Mouse (Mus musculus) cerebellum, adult 9-10 months (tissue): ENCODE measurements around the gene Efcab9.

Source experiments
- DNase-seq: peaks from one replicate; pipeline ENCODE4 v3.0.0; 2022

The Efcab9 gene

DNA sequence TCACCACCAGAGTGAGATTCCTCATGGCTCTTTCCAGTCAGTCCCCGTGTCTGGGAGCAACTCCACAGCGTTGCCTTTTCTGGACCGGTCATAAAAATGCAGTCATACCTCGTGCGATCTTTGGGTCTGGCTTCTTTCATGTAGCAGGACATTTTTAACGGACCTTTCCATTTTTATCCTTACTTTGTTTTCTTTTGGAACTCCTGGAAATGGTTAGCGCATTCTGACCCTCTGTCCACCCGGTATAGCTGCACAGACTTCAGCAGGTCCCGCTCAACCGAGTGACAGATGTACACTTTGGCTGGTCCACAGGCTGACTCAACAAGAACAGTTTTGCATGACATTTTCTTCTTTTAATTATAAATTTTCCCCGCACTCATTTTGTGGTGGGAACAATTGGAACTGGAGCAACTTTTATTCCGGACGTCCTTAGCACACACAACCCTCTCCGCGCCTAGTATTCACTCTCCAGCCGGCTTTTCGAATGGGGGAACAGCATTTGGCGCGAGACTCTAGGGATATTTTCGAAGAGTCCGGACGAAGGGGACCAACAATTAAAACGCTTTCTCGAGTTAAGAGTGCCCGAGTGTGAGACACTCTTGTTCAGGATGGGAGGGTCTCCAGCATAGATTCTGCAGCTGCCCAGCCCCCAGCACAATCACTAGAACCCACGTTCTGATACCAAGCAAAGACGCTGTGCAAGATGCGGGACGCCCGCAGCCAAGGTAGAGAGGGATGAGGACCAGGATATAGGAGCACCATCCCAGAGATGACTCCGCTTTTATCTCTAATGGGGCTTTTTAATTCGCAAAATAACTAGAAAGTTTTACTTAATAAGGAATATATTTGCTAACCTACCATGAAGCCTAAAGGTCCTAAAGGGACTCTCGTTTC lies at the start of gene Efcab9:
Gene Efcab9, minus strand, starts transcription at position 211 of the 894 bp plus-strand sequence.
- DNase-seq: no peak

DNA sequence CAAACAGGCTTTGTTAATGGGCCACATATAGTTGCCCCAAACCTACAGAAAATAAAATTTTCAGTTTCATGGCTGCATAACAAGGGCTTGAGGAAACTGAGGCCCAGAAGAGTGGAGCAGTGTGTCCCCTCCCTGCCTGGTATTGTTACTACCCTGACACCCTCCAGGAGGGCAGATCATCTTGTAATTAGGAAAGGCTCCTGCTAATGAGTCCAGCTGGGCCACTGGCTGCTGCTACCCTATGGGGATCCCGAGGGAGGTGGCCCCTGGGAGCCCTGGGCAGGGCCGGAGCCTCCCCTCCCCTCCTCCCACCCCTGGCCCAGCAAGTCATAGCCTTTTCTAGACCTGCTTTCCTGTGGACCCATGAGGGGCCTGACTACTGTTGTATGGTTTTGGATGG lies 49.1 kb upstream of the Efcab9 start:
- no peak for DNase-seq

GRCm38 (mm10) chr11:32580305-32580947 lies 48.5 kb upstream of the Efcab9 start:
- DNase-seq: no peak

- no peak for DNase-seq
These were observed 44.8 kb upstream of the Efcab9 start for GRCm38 (mm10) chr11:32576760-32577050.

DNA sequence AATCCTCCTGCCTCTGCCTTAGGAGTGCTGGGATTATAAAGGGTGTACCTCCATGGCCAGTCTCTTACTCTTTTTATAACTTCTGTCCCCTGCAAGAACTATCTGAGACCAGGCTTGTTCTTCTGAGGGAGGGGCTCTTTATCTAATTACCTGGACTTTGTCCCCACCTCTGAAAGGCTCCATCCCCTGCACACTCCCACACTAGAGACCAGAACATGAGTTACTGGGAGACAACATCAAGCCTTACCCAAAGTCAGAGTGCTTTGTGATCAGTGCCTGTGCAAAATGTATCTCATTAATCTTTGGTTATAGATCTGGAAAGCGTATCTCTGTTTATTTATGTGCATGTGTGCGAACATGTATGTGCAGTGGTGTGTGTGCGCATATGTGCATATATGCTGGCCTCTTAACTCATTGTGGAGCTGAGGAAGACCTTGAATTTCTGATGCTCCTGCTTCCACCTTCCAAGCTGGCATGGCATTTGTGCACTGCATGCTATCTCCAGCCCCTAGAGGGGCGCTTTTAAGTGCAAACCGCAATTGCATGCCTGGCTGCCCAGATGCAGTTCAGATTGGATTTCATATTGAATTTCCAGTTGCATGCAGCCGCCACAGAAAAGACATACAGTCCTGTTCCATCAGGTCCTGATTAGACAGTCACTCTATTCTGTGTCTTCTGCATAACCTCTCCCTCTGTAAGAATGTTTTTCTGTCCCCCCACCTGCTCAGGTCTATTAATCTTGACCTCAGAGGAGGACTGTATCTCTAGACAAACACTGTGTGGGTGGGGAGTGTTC lies 44.3 kb upstream of the Efcab9 start:
- no peak for DNase-seq

DNA sequence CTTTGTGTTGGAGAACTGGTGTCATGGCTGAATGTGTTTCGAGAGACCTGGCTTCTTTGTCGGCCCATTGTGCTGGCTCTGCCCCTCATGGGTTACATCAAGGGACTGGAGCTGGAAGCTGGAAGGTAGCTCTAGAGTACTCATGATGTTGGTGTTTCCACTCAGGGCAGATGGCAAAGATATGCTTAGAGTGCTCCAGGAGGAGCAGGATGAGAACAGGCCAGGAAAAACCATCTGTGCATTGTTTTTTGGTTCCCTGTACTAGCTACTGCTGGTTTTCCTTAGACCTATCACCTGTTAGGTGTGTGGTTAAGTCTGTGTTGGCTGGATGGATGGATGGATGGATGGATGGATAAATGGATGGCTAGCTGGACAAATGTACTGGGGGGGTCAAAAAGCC lies 41.8 kb upstream of the Efcab9 start:
- no peak for DNase-seq

DNA sequence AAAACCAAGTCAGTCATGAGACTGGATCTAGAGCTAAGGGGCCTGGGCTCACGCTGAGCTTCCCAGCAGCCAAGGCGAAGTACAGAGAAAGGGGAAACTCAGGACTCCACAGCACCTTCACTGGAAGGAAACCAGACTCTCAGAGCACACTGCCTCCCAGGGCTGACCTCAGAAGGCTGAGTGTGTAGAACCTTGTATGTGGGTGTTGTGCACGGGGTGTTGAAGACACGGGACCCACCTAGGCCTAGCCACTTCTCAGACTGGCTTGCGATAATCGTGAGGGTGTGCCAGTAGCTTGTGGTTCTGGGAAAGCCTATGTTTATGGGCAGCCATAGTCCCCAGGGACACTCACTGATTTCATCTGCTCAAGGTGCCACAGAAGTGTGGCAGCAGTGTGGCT lies 39.2 kb upstream of the Efcab9 start:
- no peak for DNase-seq

DNA sequence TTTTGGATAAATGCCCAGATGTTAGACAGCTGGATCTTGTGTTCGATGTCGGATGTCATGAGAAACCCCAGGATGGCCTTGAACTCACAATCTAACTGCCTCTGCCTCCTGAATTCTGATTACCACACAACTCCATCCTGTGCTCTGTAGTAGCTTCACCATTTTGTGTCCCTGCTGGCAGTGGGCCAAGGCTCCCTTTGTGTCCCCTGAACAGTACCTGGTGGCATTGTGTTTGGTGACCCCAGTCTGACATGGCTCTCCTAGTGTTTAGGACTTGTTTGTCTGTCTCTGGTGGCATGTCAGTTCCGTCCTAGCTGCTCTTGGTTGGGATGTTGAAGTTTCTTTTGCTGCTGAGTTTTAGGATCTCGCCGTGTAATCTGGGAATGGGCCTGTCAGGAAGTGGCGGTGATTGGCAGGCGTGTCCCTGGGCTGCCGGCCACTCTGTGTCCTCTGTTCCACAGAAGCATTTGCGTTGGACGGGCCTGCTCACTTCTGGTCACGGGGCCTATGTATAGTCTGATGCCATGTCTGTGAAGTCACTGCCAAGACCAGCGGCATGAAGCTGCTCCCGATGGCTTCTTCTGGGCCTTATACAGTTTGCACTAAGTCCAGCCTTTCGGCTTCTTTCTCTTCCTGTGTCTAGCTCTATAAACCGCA lies 36.9 kb upstream of the Efcab9 start:
- no peak for DNase-seq

- DNase-seq: no peak
These were observed 36.2 kb upstream of the Efcab9 start for GRCm38 (mm10) chr11:32568060-32568459.

GRCm38 (mm10) chr11:32567000-32567855 lies 35.3 kb upstream of the Efcab9 start:
- no peak for DNase-seq

DNA sequence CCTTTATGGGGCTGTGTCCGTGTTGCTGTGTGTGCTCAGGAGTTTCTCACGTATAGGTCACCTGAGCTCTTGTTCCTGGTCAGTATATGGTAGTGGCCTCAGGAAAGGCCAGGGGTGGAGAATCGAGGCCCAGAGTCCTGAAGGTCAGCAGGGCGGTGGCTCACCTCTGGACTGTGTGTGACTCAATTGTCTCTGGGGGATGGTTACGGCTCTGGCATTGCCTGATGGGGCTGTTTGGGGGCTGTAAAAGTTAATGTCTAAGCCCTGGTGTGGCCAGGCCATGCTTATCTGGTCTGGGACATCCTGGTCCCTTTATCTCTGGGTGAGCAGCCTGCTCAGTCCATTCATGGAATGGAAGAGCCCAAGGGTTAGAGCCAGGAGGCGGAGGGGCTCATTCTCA lies 34.3 kb upstream of the Efcab9 start:
- no peak for DNase-seq

- DNase-seq: no peak
These were observed 33.2 kb upstream of the Efcab9 start for GRCm38 (mm10) chr11:32565088-32565487.

DNA sequence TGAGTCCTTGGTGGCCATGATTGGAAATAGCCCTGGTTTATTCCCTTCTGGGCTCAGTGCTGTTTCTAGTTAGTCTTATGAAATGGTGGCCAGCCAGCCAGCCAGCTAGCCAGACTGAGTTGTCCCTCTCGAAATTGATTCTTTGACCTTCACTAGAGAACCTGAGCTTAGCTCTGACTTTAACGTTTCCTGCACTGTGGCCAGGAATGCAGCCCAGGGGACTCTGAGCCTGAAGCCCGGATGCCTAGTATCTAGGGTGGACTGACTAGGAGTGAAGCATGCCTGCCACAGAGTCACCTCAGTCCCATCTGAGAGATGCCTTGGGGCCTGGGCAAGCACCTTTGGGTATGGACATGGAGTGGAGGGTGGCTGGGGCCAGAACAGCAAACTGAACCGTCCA lies 32.7 kb upstream of the Efcab9 start:
- DNase-seq: no peak

DNA sequence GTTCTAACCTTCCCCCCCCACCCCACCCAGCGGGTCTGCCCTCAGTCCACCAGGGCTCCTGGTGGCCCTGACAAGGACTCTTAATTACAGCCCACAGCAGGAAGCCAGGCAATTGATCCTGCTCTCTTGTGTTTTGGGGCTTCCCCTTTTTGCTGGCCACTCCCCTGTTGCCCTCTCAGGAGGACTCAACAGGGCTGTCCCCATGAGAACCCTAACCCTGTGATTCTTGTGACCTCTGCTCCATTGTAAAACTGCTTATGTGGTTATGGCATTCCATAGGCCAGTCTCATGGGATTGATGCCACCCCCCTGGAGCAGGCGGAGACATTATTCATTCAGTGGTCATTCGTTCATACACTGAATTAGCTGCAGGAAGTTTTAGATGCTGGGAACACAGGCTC lies 31.8 kb upstream of the Efcab9 start:
- DNase-seq: no peak

- no peak for DNase-seq
These were observed 30.8 kb upstream of the Efcab9 start for GRCm38 (mm10) chr11:32562706-32563105.

GRCm38 (mm10) chr11:32561465-32562355 lies 29.8 kb upstream of the Efcab9 start:
- DNase-seq: no peak

DNA sequence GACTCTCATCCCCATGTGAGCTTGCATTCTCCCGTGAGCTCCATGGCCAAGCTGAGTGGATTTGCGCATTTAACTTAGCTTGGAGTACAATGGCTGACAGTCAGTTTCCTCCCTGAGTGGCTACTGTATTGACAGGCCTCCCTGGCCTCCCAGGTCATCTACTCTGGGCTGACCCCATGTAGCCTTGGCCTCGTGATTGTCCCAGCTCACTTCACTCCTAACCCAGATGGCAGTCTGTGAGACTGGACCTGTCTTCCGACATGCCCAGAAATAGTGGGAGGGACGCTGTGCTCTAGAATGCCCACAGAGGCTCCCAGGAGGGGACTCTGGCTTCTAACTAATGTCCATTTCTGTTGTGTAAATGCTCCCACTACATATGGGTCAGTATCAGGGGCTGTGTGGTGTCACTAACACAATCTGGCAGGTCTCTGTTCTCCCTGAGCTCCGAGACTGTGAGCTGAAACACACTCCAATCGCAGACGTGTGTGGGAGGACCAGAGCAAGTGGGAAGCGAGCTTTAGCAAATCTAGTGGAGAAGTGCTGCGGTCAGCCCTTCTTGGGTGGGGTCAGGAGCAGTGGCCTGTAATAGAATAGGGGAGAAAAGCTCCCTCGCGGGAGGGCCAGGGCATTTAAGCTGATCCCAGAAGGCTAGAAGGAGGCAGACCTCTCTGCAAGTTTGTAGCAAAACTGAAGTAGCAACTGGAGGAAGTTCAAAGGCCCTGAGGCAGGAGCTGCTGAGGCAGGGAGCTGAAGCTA lies 28.3 kb upstream of the Efcab9 start:
- no peak for DNase-seq

GRCm38 (mm10) chr11:32558677-32559076 lies 26.8 kb upstream of the Efcab9 start:
- no peak for DNase-seq

- DNase-seq: no peak
These were observed 26.1 kb upstream of the Efcab9 start for GRCm38 (mm10) chr11:32558026-32558425.

DNA sequence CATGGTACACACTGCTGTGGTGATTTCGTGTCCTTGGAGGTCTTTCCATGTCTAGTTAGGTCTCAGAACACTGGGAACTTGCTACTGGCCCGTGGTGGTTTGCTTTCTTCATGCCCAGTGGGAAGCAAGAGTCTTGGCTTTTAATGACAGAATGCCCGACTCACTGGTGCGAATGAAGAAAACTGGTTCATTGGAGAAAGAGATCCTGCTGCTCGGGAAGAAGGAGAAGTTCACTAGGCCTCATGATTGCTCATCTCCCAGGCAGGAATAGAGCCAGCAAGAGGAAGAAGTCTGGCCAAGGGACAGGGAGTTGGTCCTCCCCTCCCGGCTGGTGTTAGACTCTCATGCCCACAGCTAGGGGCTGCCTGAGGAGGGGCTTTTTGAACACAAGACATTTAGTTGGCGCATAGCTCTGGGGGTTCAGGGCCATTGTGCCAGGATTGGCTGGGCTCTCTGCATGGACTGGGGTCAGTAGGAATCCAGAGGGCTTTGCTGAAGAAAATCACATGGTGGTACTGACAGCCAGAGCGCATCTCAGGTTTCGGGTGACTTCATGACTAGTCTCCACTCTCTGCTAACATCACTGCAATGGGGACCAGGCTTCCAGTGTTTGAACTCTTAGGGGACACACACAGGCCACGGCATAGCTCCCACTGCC lies 24.6 kb upstream of the Efcab9 start:
- no peak for DNase-seq
